Mouse (Mus musculus): Measurements from ENCODE around the gene Arl15.

DNA sequence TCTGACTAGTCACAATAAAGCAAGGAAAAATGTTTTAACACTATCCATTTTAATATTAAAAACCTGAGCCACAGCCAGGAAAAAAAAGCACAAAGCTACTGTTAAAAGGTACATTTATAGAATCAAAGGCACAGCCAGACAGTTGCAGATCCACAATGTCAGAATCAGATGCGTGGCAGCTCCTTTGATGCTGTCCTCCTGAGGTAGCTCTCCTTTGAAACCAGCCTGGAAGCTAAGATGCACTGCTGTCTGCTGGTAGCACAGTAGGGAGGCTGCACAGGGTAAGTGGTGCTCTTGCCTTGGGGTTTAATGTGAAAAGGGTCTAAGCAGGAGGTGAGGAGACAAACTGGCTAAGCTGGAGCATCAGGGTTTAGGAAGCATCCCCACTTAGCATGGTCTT, 23.0 kb upstream of the Arl15 start:
- TF ChIP-seq EP300 (IDR thresholded peaks at IDR 0.05; ENCODE audit: low read depth) (no peak), CTCF (IDR thresholded peaks at IDR 0.05; ENCODE audit: low read depth) (no peak)
